Mouse (Mus musculus) embryonic facial prominence, embryonic 10.5 days (tissue): ENCODE measurements around the gene Ppp1r10. TPM values are rescaled to one million over a fixed set of nuclear protein-coding genes. Genes with fewer than 3 reads are reported as not detected.
A peak's percentile ranks its signal among the peaks of the same experiment; 100 is the strongest.

Experiments used
- microRNA counts: library from miRNA; unstranded; fragments of <30 nt; microRNA quantifications from one replicate; lab custom pipeline; 2017
- microRNA-seq: library from miRNA; unstranded; fragments of <30 nt; microRNA quantifications from one replicate; pipeline ENCODE4, GENCODE M21; 2017
- polyA plus RNA-seq: library from polyadenylated mRNA; unstranded; fragments of >200 nt; fragmentation: Nextera tagmentation; extraction: Ambion mirVana; gene quantifications from 2 replicates; pipeline ENCODE4 v1.2.1, GENCODE M21; 2016

The Ppp1r10 gene
- polyA plus RNA-seq, 1 experiment from 2014 or later, result 59.7 TPM

MicroRNAs encoded within 50 kb of the gene (microRNA counts, 519-probe panel; counts per million panel counts)
- microRNA mmu-miR-1894-3p (lab: Ali Mortazavi, UCI), result 188 counts per million, percentile 57 among the panel's probes with 10 or more counts
- microRNA mmu-miR-1894-5p (lab: Ali Mortazavi, UCI), result 188 counts per million, percentile 57 among the panel's probes with 10 or more counts
- 188 counts per million, percentile 57 among the panel's probes with 10 or more counts for microRNA mmu-miR-877 (lab: Ali Mortazavi, UCI)

Small RNA genes lying within 50 kb of the gene (microRNA-seq; reads per million reads assigned to microRNA genes)
- 1.2 reads per million for gene Gm28033
- gene Mir1894, result not detected
- 175 reads per million, percentile 55 among the genes with 10 or more reads in this experiment for gene Mir877

Other genes starting within 250 kb of the Ppp1r10 start
- gene Vars2, start 248.8 kb upstream of the Ppp1r10 start, polyA plus RNA-seq, result 19.9 and 22.0 TPM in 2 replicates
- 57.6 and 61.4 TPM in 2 replicates for gene Gtf2h4, start 242.7 kb upstream of the Ppp1r10 start, polyA plus RNA-seq
- 49.1 and 65.3 TPM in 2 replicates for gene Ddr1, start 211.8 kb upstream of the Ppp1r10 start, polyA plus RNA-seq
- gene Ier3, start 94.8 kb upstream of the Ppp1r10 start, polyA plus RNA-seq, result 3.7 and 4.4 TPM in 2 replicates
- gene Flot1, start 93.2 kb upstream of the Ppp1r10 start, polyA plus RNA-seq, result 45.9 and 49.2 TPM in 2 replicates
- gene Tubb5, start 78.1 kb upstream of the Ppp1r10 start, polyA plus RNA-seq, result 1,654 and 1,662 TPM in 2 replicates
- gene Mdc1, start 74.9 kb upstream of the Ppp1r10 start, polyA plus RNA-seq, result 18.4 and 21.2 TPM in 2 replicates
- gene Nrm, start 55.1 kb upstream of the Ppp1r10 start, polyA plus RNA-seq, result 64.6 and 65.1 TPM in 2 replicates
- 27.4 and 29.7 TPM in 2 replicates for gene Ppp1r18, start 50.8 kb upstream of the Ppp1r10 start, polyA plus RNA-seq
- 52.6 and 60.7 TPM in 2 replicates for gene Dhx16, start 36.6 kb upstream of the Ppp1r10 start, polyA plus RNA-seq
- 27.5 and 28.6 TPM in 2 replicates for gene 2310061I04Rik, start 19.0 kb upstream of the Ppp1r10 start, polyA plus RNA-seq
- 117 and 130 TPM in 2 replicates for gene Atat1, start 6.4 kb upstream of the Ppp1r10 start, polyA plus RNA-seq
- 96.0 and 96.3 TPM in 2 replicates for gene Mrps18b, start within 50 bp of the Ppp1r10 start, polyA plus RNA-seq
- 116 and 120 TPM in 2 replicates for gene Abcf1, start 53.3 kb downstream of the Ppp1r10 start, polyA plus RNA-seq
- gene Gnl1, start 63.4 kb downstream of the Ppp1r10 start, polyA plus RNA-seq, result 61.1 and 62.1 TPM in 2 replicates
- gene Prr3, start 63.8 kb downstream of the Ppp1r10 start, polyA plus RNA-seq, result 44.0 and 47.2 TPM in 2 replicates
- gene H2-T24, start 104.1 kb downstream of the Ppp1r10 start, polyA plus RNA-seq, result 4.8 and 5.0 TPM in 2 replicates
- 1.8 and 2.3 TPM in 2 replicates for gene H2-T23, start 116.4 kb downstream of the Ppp1r10 start, polyA plus RNA-seq
- gene H2-T22, start 126.3 kb downstream of the Ppp1r10 start, polyA plus RNA-seq, result 7.4 and 9.0 TPM in 2 replicates
- not detected in 2 replicates for gene Gm6034, start 126.5 kb downstream of the Ppp1r10 start, polyA plus RNA-seq
- not detected in 2 replicates for gene Gm11127, start 141.9 kb downstream of the Ppp1r10 start, polyA plus RNA-seq
- not detected in 2 replicates for gene Gm19684, start 205.2 kb downstream of the Ppp1r10 start, polyA plus RNA-seq
- not detected in 2 replicates for gene Gm7030, start 213.0 kb downstream of the Ppp1r10 start, polyA plus RNA-seq